Mouse (Mus musculus): Measurements from ENCODE around the gene Abcg4. TPM values are rescaled to one million over a fixed set of nuclear protein-coding genes. Genes with fewer than 3 reads are reported as not detected.
A peak's percentile ranks its signal among the peaks of the same experiment; 100 is the strongest.

Gene Abcg4
- polyA plus RNA-seq, 1 experiment from 2014 or later: 3.7 TPM

DNA sequence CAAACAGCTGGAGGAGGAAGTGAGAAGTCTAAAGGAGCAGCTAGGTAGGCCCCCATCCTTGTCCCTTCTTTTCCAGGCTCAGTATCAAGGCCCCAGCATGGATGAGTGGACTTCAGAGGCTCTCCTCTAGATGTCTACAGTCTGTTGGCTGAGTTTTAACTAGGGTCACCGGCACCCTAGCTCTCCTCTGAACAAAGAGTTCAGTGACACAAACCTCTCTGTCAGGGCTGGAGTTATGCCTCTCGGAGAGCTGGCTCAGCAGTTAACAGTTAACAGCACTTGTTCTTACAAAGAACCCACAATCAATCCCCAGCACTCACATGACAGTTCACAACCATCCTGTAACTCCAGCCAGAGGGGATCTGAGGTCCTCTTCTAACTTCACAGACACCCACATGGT is 44.8 kb downstream of the Abcg4 start:
- H3K9ac ChIP-seq (ENCODE audit: low read length): no peak overlapping the region
- no peak for ATAC-seq (ENCODE audit: insufficient number of reproducible peaks, low FRiP score, low TSS enrichment, low read depth)
- H3K27ac ChIP-seq (replicated peaks; ENCODE audit: low read depth, low read length): no peak overlapping the region
- no peak for DNase-seq (ENCODE audit: low spot score)
- H3K9me3 ChIP-seq (ENCODE audit: control insufficient read depth, low read length): no peaks in the 10 kb centered on the region
- no peak overlapping the region for H3K4me3 ChIP-seq (ENCODE audit: low read depth, low read length)
- H3K4me2 ChIP-seq (ENCODE audit: low read depth, severe bottlenecking): no peak overlapping the region
- WGBS: 68% methylated on average over 2 of the region's 2 CpGs
- no peaks in the 10 kb centered on the region for H3K36me3 ChIP-seq (ENCODE audit: control insufficient read depth, insufficient read depth, low read length)
- H3K4me1 ChIP-seq (ENCODE audit: control insufficient read depth, insufficient read depth, low read length): no peaks in the 10 kb centered on the region
- no peaks in the 10 kb centered on the region for H3K27me3 ChIP-seq (ENCODE audit: control insufficient read depth, insufficient read depth, low read length)

DNA sequence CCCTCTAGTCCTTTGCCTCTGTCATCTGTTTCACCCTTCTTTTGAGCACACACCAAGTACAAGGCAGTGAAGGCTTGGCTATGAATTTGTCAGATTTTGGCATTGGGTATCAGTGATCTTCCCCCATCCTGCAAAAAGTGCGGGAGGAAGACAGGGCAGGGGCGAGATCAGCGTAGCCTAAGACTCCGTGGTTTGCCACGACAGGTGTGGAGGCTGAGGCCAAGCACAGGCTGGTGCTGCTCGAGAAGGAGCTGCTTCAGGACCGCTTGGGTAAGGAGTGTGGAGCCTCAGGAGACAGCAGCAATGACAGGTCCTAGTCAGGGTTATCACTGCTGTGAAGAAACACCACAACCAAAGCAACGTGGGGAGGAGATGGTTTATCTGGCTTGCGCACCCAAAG is 47.0 kb downstream of the Abcg4 start:
- DNase-seq (ENCODE audit: low spot score): no peak
- H3K4me1 ChIP-seq (ENCODE audit: control insufficient read depth, insufficient read depth, low read length): no peaks in the 10 kb centered on the region
- no peaks in the 10 kb centered on the region for H3K36me3 ChIP-seq (ENCODE audit: control insufficient read depth, insufficient read depth, low read length)
- WGBS: 67% methylated on average over 9 of the region's 9 CpGs
- H3K9me3 ChIP-seq (ENCODE audit: control insufficient read depth, low read length): no peaks in the 10 kb centered on the region
- no peaks in the 10 kb centered on the region for H3K27me3 ChIP-seq (ENCODE audit: control insufficient read depth, insufficient read depth, low read length)
- no peak overlapping the region for H3K4me3 ChIP-seq (ENCODE audit: low read depth, low read length)
- ATAC-seq (ENCODE audit: insufficient number of reproducible peaks, low FRiP score, low TSS enrichment, low read depth): no peak
- no peak overlapping the region for H3K27ac ChIP-seq (replicated peaks; ENCODE audit: low read depth, low read length)
- H3K9ac ChIP-seq (ENCODE audit: low read length): no peak overlapping the region
- H3K4me2 ChIP-seq (ENCODE audit: low read depth, severe bottlenecking): no peak overlapping the region

DNA sequence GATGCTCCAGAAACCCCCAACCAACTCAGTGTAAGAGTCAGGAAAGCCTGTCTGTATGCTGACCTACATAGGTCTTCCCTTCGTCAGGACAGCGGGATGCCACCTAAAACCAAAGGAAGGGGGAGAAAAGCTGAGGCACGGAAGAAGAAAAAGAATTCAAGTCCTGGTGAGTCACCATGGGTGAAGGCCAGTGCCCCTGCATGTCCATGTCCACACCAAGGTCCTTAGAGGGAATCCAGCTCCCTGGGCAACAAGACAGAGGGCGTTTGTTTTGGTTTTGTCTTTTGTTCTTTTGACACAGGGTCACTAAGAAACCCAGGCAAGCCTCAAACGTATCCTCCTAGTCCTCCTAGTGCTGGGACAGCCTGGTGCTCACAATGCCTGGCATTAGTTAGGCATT is 47.5 kb downstream of the Abcg4 start:
- no peak for ATAC-seq (ENCODE audit: insufficient number of reproducible peaks, low FRiP score, low TSS enrichment, low read depth)
- no peak for DNase-seq (ENCODE audit: low spot score)
- H3K27ac ChIP-seq (replicated peaks; ENCODE audit: low read depth, low read length): no peak overlapping the region
- H3K4me1 ChIP-seq (ENCODE audit: control insufficient read depth, insufficient read depth, low read length): no peaks in the 10 kb centered on the region
- H3K9me3 ChIP-seq (ENCODE audit: control insufficient read depth, low read length): no peaks in the 10 kb centered on the region
- no peak overlapping the region for H3K4me2 ChIP-seq (ENCODE audit: low read depth, severe bottlenecking)
- H3K4me3 ChIP-seq (ENCODE audit: low read depth, low read length): no peak overlapping the region
- H3K27me3 ChIP-seq (ENCODE audit: control insufficient read depth, insufficient read depth, low read length): no peaks in the 10 kb centered on the region
- H3K9ac ChIP-seq (ENCODE audit: low read length): no peak overlapping the region
- H3K36me3 ChIP-seq (ENCODE audit: control insufficient read depth, insufficient read depth, low read length): no peaks in the 10 kb centered on the region
- 65% methylated on average over 5 of the region's 5 CpGs for WGBS

DNA sequence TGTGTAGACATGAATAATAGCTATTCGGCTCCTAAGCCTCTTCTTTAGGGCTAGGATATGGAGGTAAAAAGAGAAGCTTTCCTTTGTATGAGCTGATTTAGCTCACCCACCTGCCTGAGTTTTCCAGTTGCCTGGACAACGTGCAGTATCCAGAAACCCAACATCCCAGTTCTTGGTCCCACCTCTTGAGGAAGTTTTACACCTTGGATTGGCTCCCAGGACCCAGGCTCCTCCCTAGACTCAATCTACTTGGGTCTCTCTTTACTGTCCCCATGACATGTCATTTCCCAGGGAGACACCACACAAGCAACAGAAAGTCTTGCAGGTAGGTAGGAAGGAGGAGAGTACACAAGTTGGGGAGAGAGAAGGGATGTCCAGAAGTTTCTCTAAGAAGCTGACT is 48.0 kb downstream of the Abcg4 start, which contains the start of gene Ccdc153:
TSS of gene Ccdc153 (plus strand) at position 278 of the 400 bp plus-strand sequence.
- Histone ChIP-seq H3K4me1 (ENCODE audit: control insufficient read depth, insufficient read depth, low read length) (no peaks in the 10 kb centered on the region), H3K4me2 (ENCODE audit: low read depth, severe bottlenecking) (no peak within 1 kb of the TSS), H3K9me3 (ENCODE audit: control insufficient read depth, low read length) (no peaks in the 10 kb centered on the region), H3K36me3 (ENCODE audit: control insufficient read depth, insufficient read depth, low read length) (no peaks in the 10 kb centered on the region), H3K9ac (ENCODE audit: low read length) (no peak within 1 kb of the TSS), H3K4me3 (ENCODE audit: low read depth, low read length) (no peak within 1 kb of the TSS), H3K27me3 (ENCODE audit: control insufficient read depth, insufficient read depth, low read length) (no peaks in the 10 kb centered on the region), H3K27ac (replicated peaks; ENCODE audit: low read depth, low read length) (no peak within 1 kb of the TSS)
- no peak for ATAC-seq (ENCODE audit: insufficient number of reproducible peaks, low FRiP score, low TSS enrichment, low read depth)
- no peak for DNase-seq (ENCODE audit: low spot score)
- 55% methylated on average over 2 of the region's 2 CpGs for WGBS

DNA sequence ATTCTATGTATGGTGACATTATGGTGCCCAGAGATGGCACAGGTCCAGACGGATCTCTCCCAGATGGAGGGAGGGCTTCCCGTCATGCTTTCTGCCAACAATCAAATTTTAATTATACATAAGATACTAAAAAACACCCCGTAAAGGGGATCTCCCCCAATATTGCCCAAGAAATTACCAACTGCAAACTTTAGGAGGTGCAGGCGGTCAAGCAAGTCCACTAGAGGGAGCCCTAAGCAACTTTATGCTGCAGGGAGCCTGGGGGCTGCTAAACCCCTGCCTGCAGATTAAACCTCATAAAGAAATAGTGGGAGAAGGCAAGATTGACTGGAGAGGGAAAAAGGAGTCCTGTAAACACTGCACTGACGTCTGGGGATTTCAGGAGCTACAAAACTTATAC is 49.0 kb downstream of the Abcg4 start:
- WGBS: 12% methylated on average over 5 of the region's 5 CpGs
- Histone ChIP-seq H3K4me1 (ENCODE audit: control insufficient read depth, insufficient read depth, low read length) (no peaks in the 10 kb centered on the region), H3K4me2 (ENCODE audit: low read depth, severe bottlenecking) (no peak overlapping the region), H3K36me3 (ENCODE audit: control insufficient read depth, insufficient read depth, low read length) (no peaks in the 10 kb centered on the region), H3K9me3 (ENCODE audit: control insufficient read depth, low read length) (no peaks in the 10 kb centered on the region), H3K27me3 (ENCODE audit: control insufficient read depth, insufficient read depth, low read length) (no peaks in the 10 kb centered on the region), H3K27ac (replicated peaks; ENCODE audit: low read depth, low read length) (no peak overlapping the region), H3K4me3 (ENCODE audit: low read depth, low read length) (no peak overlapping the region), H3K9ac (ENCODE audit: low read length) (no peak overlapping the region)
- DNase-seq (ENCODE audit: low spot score) (peak; percentile 81), ATAC-seq (ENCODE audit: insufficient number of reproducible peaks, low FRiP score, low TSS enrichment, low read depth) (no peak)

DNA sequence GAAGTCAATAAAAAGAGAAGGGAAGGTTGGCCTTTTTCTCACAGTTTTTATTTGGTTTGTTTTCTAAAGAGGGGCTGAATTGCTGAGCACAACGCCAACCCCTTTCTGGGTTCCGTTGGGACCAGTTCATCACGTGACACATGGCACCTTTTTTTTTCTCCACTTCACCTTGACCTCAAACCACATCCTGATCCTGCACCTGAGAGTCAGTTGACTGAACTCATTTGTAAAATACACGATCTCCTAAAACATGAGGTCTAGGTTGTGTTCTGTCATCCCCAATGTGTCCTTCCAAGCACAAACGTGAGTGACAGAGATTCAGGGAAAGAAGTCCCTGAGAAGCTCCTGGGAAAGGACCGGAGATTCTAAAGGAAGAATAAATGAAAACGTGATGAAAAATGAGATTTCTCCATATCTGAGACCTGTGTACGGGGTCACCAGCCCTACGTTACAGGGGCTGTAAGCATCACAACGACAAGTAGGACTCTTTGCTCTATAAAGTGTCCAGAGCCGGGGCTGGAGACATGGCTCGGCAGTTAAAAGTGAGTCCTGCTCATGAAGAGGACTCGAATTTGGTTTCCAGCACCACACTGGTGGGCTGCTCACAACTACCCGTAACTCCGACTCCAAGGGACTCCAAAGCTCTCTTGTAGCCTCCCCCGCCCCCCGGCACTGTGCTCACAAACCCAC is 49.8 kb downstream of the Abcg4 start:
- Histone ChIP-seq H3K36me3 (ENCODE audit: control insufficient read depth, insufficient read depth, low read length) (no peaks in the 10 kb centered on the region), H3K9me3 (ENCODE audit: control insufficient read depth, low read length) (no peaks in the 10 kb centered on the region), H3K9ac (ENCODE audit: low read length) (no peak overlapping the region), H3K4me3 (ENCODE audit: low read depth, low read length) (no peak overlapping the region), H3K27me3 (ENCODE audit: control insufficient read depth, insufficient read depth, low read length) (no peaks in the 10 kb centered on the region), H3K27ac (replicated peaks; ENCODE audit: low read depth, low read length) (no peak overlapping the region), H3K4me2 (ENCODE audit: low read depth, severe bottlenecking) (no peak overlapping the region), H3K4me1 (ENCODE audit: control insufficient read depth, insufficient read depth, low read length) (no peaks in the 10 kb centered on the region)
- 78% methylated on average over 17 of the region's 17 CpGs for WGBS
- DNase-seq (ENCODE audit: low spot score) (no peak), ATAC-seq (ENCODE audit: insufficient number of reproducible peaks, low FRiP score, low TSS enrichment, low read depth) (no peak)

DNA sequence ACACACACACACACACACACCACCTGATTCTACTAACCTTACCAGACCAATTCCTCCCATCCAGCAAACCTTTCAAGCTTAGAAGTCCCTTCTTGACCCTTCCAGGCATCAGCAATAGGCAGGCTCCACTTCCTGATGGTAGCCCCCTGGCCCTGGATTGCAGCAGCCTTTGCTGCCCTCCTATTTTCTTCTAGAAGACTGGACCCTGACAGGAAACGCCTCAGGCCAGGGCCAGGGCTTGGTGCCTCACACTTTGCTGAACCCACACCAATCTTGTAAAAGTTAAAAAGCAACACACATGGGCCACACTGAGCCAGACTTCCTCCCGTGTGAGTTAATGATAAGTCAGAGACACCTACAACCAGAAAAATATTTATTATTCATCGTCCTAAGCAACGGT is 51.3 kb downstream of the Abcg4 start:
- H3K4me2 ChIP-seq (ENCODE audit: low read depth, severe bottlenecking): no peak overlapping the region

DNA sequence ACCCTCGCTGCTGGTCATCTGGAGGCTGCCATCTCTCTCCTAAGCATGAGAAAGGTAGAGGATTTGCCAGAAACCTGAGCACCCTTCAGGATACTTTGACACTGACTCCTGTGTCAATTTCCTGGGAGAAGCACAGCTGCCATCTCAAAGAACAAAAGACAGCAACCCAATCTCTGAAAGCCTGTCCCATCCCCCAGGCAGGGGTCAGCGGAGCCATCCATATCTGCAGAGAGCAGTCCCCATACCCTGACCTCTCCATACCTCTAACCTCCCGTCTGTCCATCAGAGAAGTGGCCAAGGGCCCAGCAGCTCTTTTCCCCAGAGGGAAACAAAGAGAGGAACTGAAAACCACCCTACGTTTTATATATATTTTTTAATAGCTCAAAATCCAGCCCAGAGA is 51.8 kb downstream of the Abcg4 start:
- 73% methylated on average over 4 of the region's 4 CpGs for WGBS

More for the DNA sequence above, 51.3 kb downstream of the Abcg4 start:
- Histone ChIP-seq H3K4me1 (ENCODE audit: control insufficient read depth, insufficient read depth, low read length) (peaks cover 3% of the 10 kb centered on the region; the same call in 1 of the 2 replicates), H3K27me3 (ENCODE audit: control insufficient read depth, insufficient read depth, low read length) (no peaks in the 10 kb centered on the region), H3K4me3 (ENCODE audit: low read depth, low read length) (no peak overlapping the region), H3K27ac (replicated peaks; ENCODE audit: low read depth, low read length) (no peak overlapping the region), H3K9me3 (ENCODE audit: control insufficient read depth, low read length) (no peaks in the 10 kb centered on the region), H3K9ac (ENCODE audit: low read length) (no peak overlapping the region), H3K36me3 (ENCODE audit: control insufficient read depth, insufficient read depth, low read length) (no peaks in the 10 kb centered on the region)
- ATAC-seq (ENCODE audit: insufficient number of reproducible peaks, low FRiP score, low TSS enrichment, low read depth): no peak
- peak; percentile 34 for DNase-seq (ENCODE audit: low spot score)
- WGBS: 66% methylated on average over 4 of the region's 4 CpGs

More for the DNA sequence above, 51.8 kb downstream of the Abcg4 start:
- Histone ChIP-seq H3K9me3 (ENCODE audit: control insufficient read depth, low read length) (no peaks in the 10 kb centered on the region), H3K27me3 (ENCODE audit: control insufficient read depth, insufficient read depth, low read length) (no peaks in the 10 kb centered on the region), H3K36me3 (ENCODE audit: control insufficient read depth, insufficient read depth, low read length) (no peaks in the 10 kb centered on the region), H3K27ac (replicated peaks; ENCODE audit: low read depth, low read length) (no peak overlapping the region), H3K4me2 (ENCODE audit: low read depth, severe bottlenecking) (no peak overlapping the region), H3K9ac (ENCODE audit: low read length) (no peak overlapping the region), H3K4me3 (ENCODE audit: low read depth, low read length) (no peak overlapping the region), H3K4me1 (ENCODE audit: control insufficient read depth, insufficient read depth, low read length) (peaks cover 7% of the 10 kb centered on the region; the same call in 1 of the 2 replicates)
- ATAC-seq (ENCODE audit: insufficient number of reproducible peaks, low FRiP score, low TSS enrichment, low read depth) (no peak), DNase-seq (ENCODE audit: low spot score) (no peak)
